Mouse (Mus musculus) hindbrain, postnatal 0 days (tissue): ENCODE data around the gene Prkcb. TPM values are rescaled to one million over a fixed set of nuclear protein-coding genes. Genes with fewer than 3 reads are reported as not detected.

Experiments used
- ATAC-seq: fragments of 200-750 bp; cut with Nextera tagmentation; 2 replicates; pipeline ENCODE4 v1.8.0; 2017; ENCODE audit warnings: mild to moderate bottlenecking, moderate TSS enrichment, moderate library complexity
- DNase-seq: peaks from one replicate; pipeline ENCODE4 v3.0.0-alpha.2; 2015; ENCODE audit warnings: low spot score
- H3K27ac ChIP-seq: fragments of 300-500 bp; sonication (generic); 2 replicates; pipeline ENCODE4 v1.5.1; 2014; ENCODE audit warnings: mild to moderate bottlenecking
- H3K27me3 ChIP-seq: fragments of 300-500 bp; sonication (generic); 2 replicates; pipeline ENCODE4 v1.6.1; 2014; ENCODE audit warnings: low read length, mixed read lengths; ENCODE audit not compliant: insufficient read depth
- H3K36me3 ChIP-seq: fragments of 300-500 bp; sonication (generic); 2 replicates; pipeline ENCODE4 v1.6.1; 2014; ENCODE audit warnings: low read length, mixed read lengths; ENCODE audit not compliant: insufficient read depth
- H3K4me1 ChIP-seq: fragments of 300-500 bp; sonication (generic); 2 replicates; pipeline ENCODE4 v1.6.1; 2014; ENCODE audit warnings: antibody characterized with exemption, low read length, mixed read lengths; ENCODE audit not compliant: insufficient read depth
- H3K4me2 ChIP-seq: fragments of 300-500 bp; sonication (generic); 2 replicates; pipeline ENCODE4 v1.6.1; 2014; ENCODE audit warnings: low read depth, mild to moderate bottlenecking, low read length, moderate library complexity, mixed read lengths
- H3K4me3 ChIP-seq: fragments of 300-500 bp; sonication (generic); 2 replicates; pipeline ENCODE4 v1.5.1; 2014; ENCODE audit warnings: low read length
- H3K9ac ChIP-seq: fragments of 300-500 bp; sonication (generic); replicated peaks from 2 replicates; pipeline ENCODE4 v1.6.1; 2014; ENCODE audit warnings: mild to moderate bottlenecking, low read length, moderate library complexity, mixed read lengths
- H3K9me3 ChIP-seq: fragments of 300-500 bp; sonication (generic); 2 replicates; pipeline ENCODE4 v1.6.1; 2016; ENCODE audit warnings: low read length, mixed read lengths
- CTCF ChIP-seq: IDR thresholded peaks from 2 replicates; pipeline ENCODE4 v1.5.1; 2016; ENCODE audit warnings: antibody characterized with exemption, control low read depth, low read depth
- WGBS: fragments of 180-500 bp; shearing (Covaris S2); extraction: QIAGEN DNeasy Blood & Tissue Kit; methylation state at CpG from one replicate; pipeline ENCODE4 v1.1.7; 2014; 5-methylcytosine and 5-hydroxymethylcytosine counted together
- polyA plus RNA-seq: library from polyadenylated mRNA; unstranded; fragments of >200 nt; fragmentation: Nextera tagmentation; extraction: Ambion mirVana; gene quantifications from 2 replicates; pipeline ENCODE4 v1.2.1, GENCODE M21; 2015
- total RNA-seq: library from RNA; depleted of rRNA; stranded (reverse); fragments of >200 nt; gene quantifications from 2 replicates; pipeline ENCODE4 v1.2.3, GENCODE M21; 2014

Prkcb gene
- total and polyA plus RNA-seq, 2 experiments from 2014 or later: 187 to 261 TPM

DNA sequence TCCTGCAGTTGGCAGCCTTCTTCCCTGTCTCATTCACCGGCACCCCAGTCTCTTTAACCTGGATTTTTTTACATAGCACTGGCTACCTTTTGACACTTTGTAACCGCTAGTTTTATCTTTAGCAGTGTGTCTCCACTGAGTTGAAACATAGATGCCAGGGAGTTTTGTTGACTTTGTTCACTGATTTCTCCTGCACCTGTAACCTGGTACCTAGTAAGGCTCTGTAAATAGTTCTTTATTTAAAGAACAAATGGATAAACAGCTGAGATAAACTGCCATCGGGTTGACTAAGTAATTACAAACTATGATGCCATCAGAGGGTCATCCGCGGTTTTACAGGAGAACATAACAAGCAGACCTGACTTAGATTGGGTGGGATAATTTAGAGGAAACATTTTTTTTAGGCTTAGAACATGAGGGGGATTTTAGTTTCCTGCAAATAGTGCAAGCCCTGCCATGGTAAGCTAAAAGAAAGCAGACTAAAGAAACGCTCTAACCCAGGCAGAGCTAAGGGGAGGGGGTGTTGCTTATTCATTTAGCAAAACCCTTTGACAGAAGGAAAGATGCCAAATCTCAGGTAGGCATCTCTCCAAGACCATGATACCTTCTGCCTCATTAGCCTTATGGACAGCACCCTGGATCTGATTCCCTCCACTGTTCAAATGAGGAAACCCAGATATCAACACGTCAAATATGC is 291.1 kb downstream of the Prkcb start:
- H3K4me2 ChIP-seq: no peak overlapping the region
- 81% methylated on average over 7 of the region's 7 CpGs for WGBS
- H3K9me3 ChIP-seq: no peaks in the 10 kb centered on the region
- no peaks in the 10 kb centered on the region for H3K27me3 ChIP-seq
- H3K4me3 ChIP-seq: no peak overlapping the region
- no peak overlapping the region for H3K9ac ChIP-seq
- no peak for ATAC-seq
- H3K36me3 ChIP-seq: peaks cover 7% of the 10 kb centered on the region; the same call in 1 of the 2 replicates
- TF ChIP-seq CTCF: no peak
- no peak overlapping the region for H3K27ac ChIP-seq
- no peak for DNase-seq
- H3K4me1 ChIP-seq: no peaks in the 10 kb centered on the region

DNA sequence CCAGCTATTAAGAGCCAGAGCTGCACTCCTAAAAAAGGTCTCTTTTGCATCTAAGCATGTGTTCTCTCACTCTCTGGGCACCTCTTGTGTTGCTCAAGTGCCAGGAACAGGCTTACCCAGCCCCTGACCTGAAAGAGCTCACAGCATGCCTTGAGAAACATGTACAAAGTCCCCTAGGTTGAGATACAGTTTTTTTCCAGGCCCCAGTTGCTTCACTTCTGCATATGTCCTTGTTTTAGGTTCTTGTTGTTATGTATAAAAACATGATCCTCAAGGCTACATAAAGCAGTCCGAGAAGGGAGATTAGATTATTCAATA is 291.6 kb downstream of the Prkcb start:
- no peak overlapping the region for H3K9ac ChIP-seq
- 93% methylated on average over 1 of the region's 1 CpGs for WGBS
- no peak for ATAC-seq
- peaks cover 8% of the 10 kb centered on the region; the same call in 1 of the 2 replicates for H3K36me3 ChIP-seq
- H3K27ac ChIP-seq: no peak overlapping the region
- DNase-seq: no peak
- H3K27me3 ChIP-seq: no peaks in the 10 kb centered on the region
- H3K4me2 ChIP-seq: no peak overlapping the region
- no peaks in the 10 kb centered on the region for H3K9me3 ChIP-seq
- no peaks in the 10 kb centered on the region for H3K4me1 ChIP-seq
- H3K4me3 ChIP-seq: no peak overlapping the region
- no peak for TF ChIP-seq CTCF

DNA sequence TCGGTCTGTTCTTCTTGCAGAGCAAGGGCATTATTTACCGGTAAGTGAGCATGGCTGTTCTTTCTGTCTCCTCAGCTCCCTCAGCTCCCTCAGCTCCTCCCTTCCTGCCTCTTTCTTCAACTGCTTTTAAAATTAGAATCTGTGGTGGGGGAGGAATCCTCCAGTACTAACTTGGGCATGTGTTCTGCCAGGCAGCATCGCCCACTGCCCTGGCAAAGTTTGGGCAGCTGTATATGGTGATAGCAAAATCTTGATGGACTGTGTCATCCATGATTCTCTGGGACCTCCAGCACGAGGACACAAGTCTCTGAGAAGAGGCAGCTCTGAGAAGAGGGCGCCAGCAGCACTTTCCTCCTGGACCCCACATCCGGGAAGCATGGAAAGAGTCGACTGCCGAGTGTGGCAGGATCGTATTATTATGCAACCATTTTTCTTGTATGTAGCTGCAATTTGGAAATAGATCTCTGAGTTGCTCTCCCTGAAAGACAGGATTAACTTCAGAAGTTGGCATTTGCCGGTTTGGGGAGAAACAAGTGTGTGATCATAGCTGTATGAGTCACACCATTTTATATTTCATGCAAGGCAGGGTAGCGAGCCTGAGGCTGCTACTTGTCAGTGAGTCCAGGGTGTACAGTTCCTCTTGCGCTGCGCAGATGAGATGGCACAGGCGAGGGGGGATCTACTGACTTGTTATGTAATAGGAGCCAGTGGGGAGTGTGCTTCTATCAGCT is 296.0 kb downstream of the Prkcb start:
- Histone ChIP-seq H3K27ac (no peak overlapping the region), H3K9me3 (no peaks in the 10 kb centered on the region), H3K4me3 (no peak overlapping the region), H3K27me3 (no peaks in the 10 kb centered on the region), H3K4me2 (no peak overlapping the region), H3K36me3 (peaks cover 8% of the 10 kb centered on the region; the same call in 1 of the 2 replicates), H3K9ac (no peak overlapping the region), H3K4me1 (no peaks in the 10 kb centered on the region)
- DNase-seq (no peak), ATAC-seq (no peak)
- 81% methylated on average over 14 of the region's 14 CpGs for WGBS
- no peak for TF ChIP-seq CTCF

DNA sequence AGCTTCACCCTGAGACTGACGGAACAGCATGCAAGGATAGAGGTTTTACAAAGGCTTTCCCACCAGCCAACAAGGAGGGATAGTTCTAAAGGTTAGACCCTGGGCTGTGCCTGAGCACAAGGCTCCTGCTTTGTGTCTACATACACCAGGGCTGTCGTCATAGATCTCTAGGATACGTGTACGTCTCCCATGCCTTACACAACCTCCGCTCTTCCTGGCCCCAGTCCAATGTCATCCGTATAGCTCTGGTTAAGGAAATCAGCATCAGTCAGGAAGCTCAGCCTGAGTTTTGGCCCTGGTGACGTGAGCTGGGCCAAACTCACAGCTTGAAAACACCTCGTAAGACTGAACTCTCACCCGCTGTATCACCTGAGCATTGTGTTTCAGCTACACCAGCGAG is 307.3 kb downstream of the Prkcb start:
- ATAC-seq: 0 out of 2 replicates have a peak, but pooled peaks have one; percentile 40
- DNase-seq: no peak
- H3K9me3 ChIP-seq: no peaks in the 10 kb centered on the region
- H3K4me3 ChIP-seq: no peak overlapping the region
- TF ChIP-seq CTCF: no peak
- no peaks in the 10 kb centered on the region for H3K36me3 ChIP-seq
- no peaks in the 10 kb centered on the region for H3K4me1 ChIP-seq
- no peaks in the 10 kb centered on the region for H3K27me3 ChIP-seq
- H3K4me2 ChIP-seq: no peak overlapping the region
- 57% methylated on average over 10 of the region's 10 CpGs for WGBS
- H3K9ac ChIP-seq: no peak overlapping the region
- H3K27ac ChIP-seq: no peak overlapping the region

DNA sequence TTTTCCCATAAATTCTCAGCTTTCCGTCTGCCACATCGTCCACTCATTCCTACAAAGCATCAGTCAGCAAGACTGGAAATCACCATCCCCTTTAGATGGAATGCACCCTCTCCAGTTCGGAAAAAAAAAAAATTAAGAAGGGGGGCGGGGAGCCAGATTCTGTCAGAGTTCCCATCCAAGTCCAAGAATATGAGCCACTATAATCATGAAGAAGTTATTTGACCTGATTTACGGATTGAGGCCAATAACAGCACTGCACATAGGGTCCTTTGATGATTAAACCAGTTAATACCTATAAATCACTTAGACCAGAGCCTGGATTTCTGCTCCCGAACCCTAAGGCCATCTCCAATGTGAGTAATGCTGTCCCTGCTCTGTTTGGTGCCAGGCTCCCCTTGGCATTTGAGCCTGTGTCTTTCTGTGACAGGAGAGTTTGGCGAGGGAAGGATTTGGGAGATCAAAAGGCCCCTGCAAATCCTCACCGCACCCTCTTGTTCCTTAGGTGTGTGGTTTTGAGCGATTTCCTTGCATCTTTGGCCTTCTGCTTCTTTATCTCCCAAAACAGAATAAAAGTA is 308.1 kb downstream of the Prkcb start:
- no peak for DNase-seq
- no peak overlapping the region for H3K4me3 ChIP-seq
- no peak overlapping the region for H3K27ac ChIP-seq
- H3K9ac ChIP-seq: no peak overlapping the region
- no peaks in the 10 kb centered on the region for H3K36me3 ChIP-seq
- no peak for TF ChIP-seq CTCF
- H3K4me2 ChIP-seq: no peak overlapping the region
- no peaks in the 10 kb centered on the region for H3K4me1 ChIP-seq
- no peaks in the 10 kb centered on the region for H3K27me3 ChIP-seq
- ATAC-seq: no peak
- H3K9me3 ChIP-seq: no peaks in the 10 kb centered on the region
- WGBS: 81% methylated on average over 9 of the region's 9 CpGs

DNA sequence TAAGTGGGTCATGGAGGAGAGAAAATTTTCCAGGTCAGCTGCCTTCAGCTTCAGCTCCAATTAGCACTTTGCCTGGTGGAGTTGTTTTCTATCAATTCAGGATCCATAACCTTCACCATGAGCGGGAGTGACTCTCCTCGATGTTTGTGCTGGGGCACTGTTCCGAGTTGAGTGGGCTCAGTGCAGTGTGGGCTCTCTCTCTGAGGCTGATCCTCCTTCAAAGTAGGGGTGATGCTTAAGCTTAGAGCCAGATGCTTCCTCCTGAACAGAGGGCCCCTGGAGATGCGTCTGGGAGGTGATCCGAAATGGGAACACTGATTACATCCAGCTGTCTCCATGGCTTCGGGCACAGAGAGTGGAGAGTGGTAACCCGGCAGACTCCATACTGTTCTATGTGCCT is 308.8 kb downstream of the Prkcb start:
- no peaks in the 10 kb centered on the region for H3K27me3 ChIP-seq
- DNase-seq (no peak), ATAC-seq (no peak)
- H3K27ac ChIP-seq: no peak overlapping the region
- H3K36me3 ChIP-seq: no peaks in the 10 kb centered on the region
- no peak overlapping the region for H3K9ac ChIP-seq
- WGBS: 73% methylated on average over 7 of the region's 7 CpGs
- no peak for TF ChIP-seq CTCF
- no peaks in the 10 kb centered on the region for H3K9me3 ChIP-seq
- no peaks in the 10 kb centered on the region for H3K4me1 ChIP-seq
- no peak overlapping the region for H3K4me2 ChIP-seq
- H3K4me3 ChIP-seq: no peak overlapping the region

DNA sequence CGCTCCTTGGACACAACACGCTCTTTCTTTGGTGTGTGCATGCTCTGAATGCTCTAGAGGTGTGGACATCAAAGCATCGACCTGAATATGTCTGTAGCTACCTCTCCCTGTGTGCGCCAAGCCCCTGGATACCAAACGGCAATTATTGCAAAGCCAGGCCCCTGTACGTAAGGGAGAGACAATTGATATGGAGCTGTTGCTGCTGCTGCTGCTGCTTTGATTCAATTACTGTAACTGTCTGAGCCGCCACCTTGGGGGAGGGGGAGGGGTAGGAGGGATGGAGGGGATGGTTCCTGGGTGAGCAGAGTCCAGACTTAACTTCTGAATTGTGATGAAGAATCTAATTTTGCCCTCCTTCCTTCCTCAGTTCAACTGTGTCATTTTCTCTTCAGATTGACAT is 312.3 kb downstream of the Prkcb start:
- TF ChIP-seq CTCF: no peak
- Histone ChIP-seq H3K27ac (no peak overlapping the region), H3K4me2 (no peak overlapping the region), H3K4me1 (no peaks in the 10 kb centered on the region), H3K4me3 (no peak overlapping the region), H3K36me3 (no peaks in the 10 kb centered on the region), H3K9ac (no peak overlapping the region), H3K9me3 (no peaks in the 10 kb centered on the region), H3K27me3 (no peaks in the 10 kb centered on the region)
- DNase-seq: peak; percentile 20
- no peak for ATAC-seq
- WGBS: 66% methylated on average over 7 of the region's 7 CpGs
